Mouse (Mus musculus) brain, embryonic 14.5 days (tissue): ENCODE results near the gene Zwint. TPM values are rescaled to one million over a fixed set of nuclear protein-coding genes. Genes with fewer than 3 reads are reported as not detected.

Experiments
- DNase-seq: peaks from one replicate; pipeline ENCODE4 v3.0.0-alpha.2; 2011; ENCODE audit warnings: low read depth
- CTCF ChIP-seq: fragments of 200-500 bp; IDR thresholded peaks from 2 replicates; pipeline ENCODE4 v1.5.1; 2012; ENCODE audit warnings: inconsistent platforms, mild to moderate bottlenecking, moderate library complexity, borderline replicate concordance; ENCODE audit not compliant: insufficient read depth, insufficient read length; ENCODE audit errors: extremely low read depth
- POLR2A ChIP-seq: fragments of 200-500 bp; IDR thresholded peaks from 2 replicates; pipeline ENCODE4 v1.6.1; 2012; ENCODE audit warnings: mild to moderate bottlenecking, inconsistent platforms, borderline replicate concordance; ENCODE audit not compliant: poor library complexity, insufficient read depth, insufficient read length, severe bottlenecking; ENCODE audit errors: extremely low read depth
- polyA plus RNA-seq: library from polyadenylated mRNA; depleted of rRNA; stranded (reverse); fragments of >200 nt; gene quantifications from 2 replicates; pipeline ENCODE4 v1.2.3, GENCODE M21; 2012

The Zwint gene
- polyA plus RNA-seq, 1 experiment: 499 TPM

DNA sequence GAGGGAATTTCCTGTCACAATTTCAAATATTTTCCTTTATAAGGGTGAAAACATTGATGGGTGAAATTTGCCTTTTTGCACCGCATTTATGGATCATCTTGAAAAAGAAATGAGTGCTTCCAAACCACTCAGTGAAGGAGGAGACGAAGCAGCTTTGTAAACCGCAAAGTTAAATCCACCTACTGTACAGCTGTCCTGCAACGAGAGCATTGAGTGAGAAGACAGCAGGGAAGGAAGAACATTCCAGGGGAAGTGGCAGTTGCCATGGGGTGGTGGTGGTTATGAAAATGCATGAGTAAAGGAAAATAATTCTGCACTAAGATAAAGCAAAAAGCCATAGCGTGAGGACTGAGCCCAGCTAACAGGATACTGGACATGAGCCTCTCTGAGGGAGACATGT is 13.2 kb downstream of the Zwint start:
- DNase-seq: no peak
- TF ChIP-seq POLR2A: no peak

DNA sequence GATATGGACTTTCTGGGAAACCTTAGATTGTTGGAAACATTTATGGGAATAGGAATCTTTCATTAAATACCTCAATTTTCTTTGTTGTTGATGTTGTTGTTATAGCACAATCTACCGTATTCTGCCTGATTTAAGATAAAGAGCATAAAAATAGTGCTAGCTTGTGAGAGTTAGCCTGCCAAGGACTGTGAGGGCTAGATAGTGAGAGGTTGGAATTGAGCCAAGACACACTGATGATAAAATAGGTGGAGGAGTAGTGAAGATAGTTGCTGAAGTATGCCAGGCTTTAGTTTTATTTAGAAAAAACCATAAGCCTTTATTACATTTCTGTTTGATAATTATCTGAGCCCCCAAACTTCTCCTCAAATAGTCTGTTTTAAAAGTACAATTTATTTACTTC is 14.4 kb downstream of the Zwint start:
- DNase-seq: no peak
- TF ChIP-seq POLR2A (no peak), CTCF (no peak)

DNA sequence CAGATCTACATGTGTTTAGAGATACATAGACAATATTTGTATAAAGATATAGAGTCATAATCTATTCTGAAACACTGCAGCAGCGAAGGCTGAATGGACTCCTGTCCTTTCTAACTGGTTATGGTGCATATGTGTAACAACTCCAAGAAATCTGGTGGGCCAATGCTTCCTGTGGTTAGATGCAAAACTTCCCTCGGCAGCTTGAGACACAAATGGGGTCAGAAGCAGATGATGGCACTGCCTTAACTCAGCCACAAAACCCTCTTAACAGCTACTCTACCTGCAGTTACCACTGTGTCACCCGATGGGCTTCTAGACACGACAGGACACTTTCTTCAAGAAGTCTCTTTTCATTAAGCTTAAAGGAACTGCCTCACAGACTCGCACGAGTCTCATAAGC is 21.3 kb downstream of the Zwint start:
- DNase-seq: no peak
- no peak for TF ChIP-seq CTCF
- TF ChIP-seq POLR2A: no peak

- DNase-seq: no peak
- TF ChIP-seq CTCF (no peak), POLR2A (no peak)
These were observed 21.9 kb downstream of the Zwint start for GRCm38 (mm10) chr10:72676550-72676949.

DNA sequence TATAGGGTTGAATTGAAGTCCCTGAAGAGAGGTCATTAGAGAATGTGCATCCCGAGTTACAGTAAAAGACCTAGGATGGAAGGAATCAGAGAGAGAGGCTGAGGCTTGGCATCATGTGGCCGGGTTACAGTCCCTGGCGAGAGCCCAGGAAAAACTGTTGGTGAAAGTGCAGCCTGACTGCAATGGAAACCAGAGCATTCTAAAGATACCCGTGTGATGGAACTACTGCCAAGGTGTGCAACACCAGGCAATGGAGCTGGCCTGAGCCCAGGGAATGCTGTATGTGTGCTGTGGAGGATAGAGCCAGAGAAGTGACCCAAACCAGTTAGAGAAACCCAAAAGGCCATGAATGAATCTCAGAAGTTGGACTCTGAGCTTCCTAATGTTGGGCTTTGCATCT is 24.4 kb downstream of the Zwint start:
- TF ChIP-seq POLR2A: no peak
- no peak for TF ChIP-seq CTCF
- DNase-seq: no peak

GRCm38 (mm10) chr10:72701092-72701491 is 46.4 kb downstream of the Zwint start:
- TF ChIP-seq POLR2A: no peak
- TF ChIP-seq CTCF: no peak
- no peak for DNase-seq

- TF ChIP-seq CTCF: no peak
- TF ChIP-seq POLR2A: no peak
- no peak for DNase-seq
These were observed 59.1 kb downstream of the Zwint start for GRCm38 (mm10) chr10:72713754-72714153.
